Mouse (Mus musculus) embryonic facial prominence, embryonic 13.5 days (tissue): ENCODE data around the gene Gm27179. TPM values are rescaled to one million over a fixed set of nuclear protein-coding genes. Genes with fewer than 3 reads are reported as not detected.
"Not testable (repeated sequence)": the region's sequence is repeated elsewhere in the genome, so short reads cannot be mapped to it uniquely, and the experiment has no call there.

Experiments used
- ATAC-seq: fragments of 200-750 bp; cut with Nextera tagmentation; 2 replicates; pipeline ENCODE4 v1.8.0; 2017; ENCODE audit warnings: low read depth; ENCODE audit not compliant: insufficient number of reproducible peaks, insufficient read depth, low FRiP score, low TSS enrichment
- H3K27ac ChIP-seq: fragments of 300-500 bp; sonication (generic); 2 replicates; pipeline ENCODE4 v1.5.1; 2015; ENCODE audit warnings: moderate library complexity, mild to moderate bottlenecking, inconsistent platforms
- H3K27me3 ChIP-seq: fragments of 300-500 bp; sonication (generic); 2 replicates; pipeline ENCODE4 v1.6.1; 2015; ENCODE audit warnings: mild to moderate bottlenecking, inconsistent platforms
- H3K36me3 ChIP-seq: fragments of 300-500 bp; sonication (generic); 2 replicates; pipeline ENCODE4 v1.6.1; 2015; ENCODE audit warnings: mild to moderate bottlenecking, inconsistent platforms
- H3K4me1 ChIP-seq: fragments of 300-500 bp; sonication (generic); 2 replicates; pipeline ENCODE4 v1.6.1; 2015; ENCODE audit warnings: inconsistent platforms
- H3K4me2 ChIP-seq: fragments of 300-500 bp; sonication (generic); 2 replicates; pipeline ENCODE4 v1.6.1; 2015; ENCODE audit warnings: moderate library complexity, mild to moderate bottlenecking, inconsistent platforms
- H3K4me3 ChIP-seq: fragments of 300-500 bp; sonication (generic); 2 replicates; pipeline ENCODE4 v1.5.1; 2015; ENCODE audit warnings: mild to moderate bottlenecking, inconsistent platforms
- H3K9ac ChIP-seq: fragments of 300-500 bp; sonication (generic); 2 replicates; pipeline ENCODE4 v1.6.1; 2015; ENCODE audit warnings: mild to moderate bottlenecking, inconsistent platforms
- H3K9me3 ChIP-seq: fragments of 300-500 bp; sonication (generic); 2 replicates; pipeline ENCODE4 v1.6.1; 2016; ENCODE audit warnings: inconsistent platforms
- WGBS: fragments of 180-500 bp; shearing (Covaris S2); methylation state at CpG from one replicate; pipeline ENCODE4 v1.1.7; 2015; ENCODE audit warnings: mixed read lengths; 5-methylcytosine and 5-hydroxymethylcytosine counted together
- polyA plus RNA-seq: library from polyadenylated mRNA; unstranded; fragments of >200 nt; fragmentation: Nextera tagmentation; extraction: Ambion mirVana; gene quantifications from 2 replicates; pipeline ENCODE4 v1.2.1, GENCODE M21; 2015

Gm27179 gene
- polyA plus RNA-seq, 1 experiment from 2014 or later = not detected

DNA sequence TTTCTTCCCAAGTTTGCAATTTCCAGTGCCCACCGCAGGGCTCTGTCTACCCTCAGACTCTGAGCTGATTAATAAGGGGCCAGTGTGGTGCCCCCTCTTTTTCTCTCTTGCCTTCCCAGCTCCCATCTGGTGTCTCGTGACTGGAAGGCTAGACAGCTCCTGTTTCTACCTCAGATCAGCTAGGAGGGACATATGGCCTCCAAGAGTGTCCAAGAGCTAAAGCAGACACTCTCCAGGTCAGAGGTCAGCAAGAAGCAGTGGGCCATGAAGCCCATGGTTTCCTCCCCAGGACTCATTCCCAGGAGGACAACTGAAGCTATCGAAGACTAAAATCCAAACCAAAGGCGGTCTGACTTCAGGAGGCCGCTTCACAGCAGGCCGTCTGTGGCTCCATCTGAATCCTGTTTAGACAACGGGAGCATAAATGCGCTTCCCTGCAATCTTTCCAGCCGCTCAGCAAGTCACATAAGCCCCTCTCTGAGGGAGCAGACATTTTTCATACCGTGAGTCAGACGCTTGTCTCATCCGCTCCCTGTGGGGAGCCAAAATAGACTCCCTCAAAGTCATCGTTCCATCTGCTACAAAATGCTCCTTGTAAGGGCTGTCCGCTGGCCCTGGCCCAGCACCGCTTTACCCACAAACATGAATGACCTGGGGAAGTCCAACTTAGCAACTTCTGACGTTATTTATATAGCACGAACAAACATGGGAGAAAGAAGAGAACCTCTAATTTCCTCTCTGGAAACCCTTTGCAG, 44.6 kb downstream of the Gm27179 start:
- not testable (repeated sequence) for ATAC-seq, H3K4me2 ChIP-seq, H3K4me1 ChIP-seq, H3K27ac ChIP-seq, H3K9ac ChIP-seq, H3K9me3 ChIP-seq, H3K4me3 ChIP-seq, H3K27me3 ChIP-seq, H3K36me3 ChIP-seq
- no CpG with 5 or more reads among the region's 17 CpGs for WGBS

DNA sequence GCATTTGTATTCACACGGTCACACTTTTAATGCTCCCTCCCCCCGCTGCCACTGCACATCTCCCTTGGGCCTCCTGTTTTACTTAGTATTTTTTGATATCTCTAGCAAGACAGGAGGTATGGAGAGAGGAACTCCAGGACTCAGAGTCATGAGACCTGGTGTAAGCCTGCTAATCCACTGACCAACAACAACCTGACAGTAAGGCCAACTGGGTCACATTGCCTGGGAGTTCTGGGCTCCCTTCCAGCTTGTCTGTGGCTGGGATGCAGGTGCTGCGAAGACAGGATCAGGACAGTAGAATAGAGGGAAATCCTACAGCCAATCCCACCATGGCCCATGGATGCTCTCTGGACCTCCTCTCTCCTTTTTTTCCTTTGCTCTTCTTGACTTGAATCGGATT, 47.9 kb downstream of the Gm27179 start:
- WGBS = no CpG with 5 or more reads among the region's 4 CpGs
- ATAC-seq, H3K27ac ChIP-seq, H3K4me1 ChIP-seq, H3K4me3 ChIP-seq, H3K4me2 ChIP-seq, H3K27me3 ChIP-seq, H3K9ac ChIP-seq, H3K36me3 ChIP-seq, H3K9me3 ChIP-seq: not testable (repeated sequence)

Other genes with a start within 250 kb of the Gm27179 start
- 0.06 TPM in 1 of 2 replicates, not detected in the other for gene Synb, start 218.2 kb downstream of the Gm27179 start, polyA plus RNA-seq
- gene Gm16867, start 9.2 kb downstream of the Gm27179 start, polyA plus RNA-seq = not detected in 2 replicates
- gene Entpd4b, start 42.9 kb upstream of the Gm27179 start, polyA plus RNA-seq = 13.0 and 13.8 TPM in 2 replicates